Mouse (Mus musculus): ENCODE measurements at regions not wholly inside any gene's neighbourhood (a gene's known extent, or its start where the extent isn't known, plus 50 kb on each side); places are given as distances from the start of the nearest gene placed in this dataset.

- Histone ChIP-seq H3K4me3 (ENCODE audit: insufficient read depth, low read depth, low read length) (no peak overlapping the region; the same call in 1 of the 2 replicates), H3K27ac (replicated peaks; ENCODE audit: low read depth, low read length) (no peak overlapping the region)
Measured at GRCm38 (mm10) chr4:82173461-82174085, 532.0 kb downstream of the Nfib start.

DNA sequence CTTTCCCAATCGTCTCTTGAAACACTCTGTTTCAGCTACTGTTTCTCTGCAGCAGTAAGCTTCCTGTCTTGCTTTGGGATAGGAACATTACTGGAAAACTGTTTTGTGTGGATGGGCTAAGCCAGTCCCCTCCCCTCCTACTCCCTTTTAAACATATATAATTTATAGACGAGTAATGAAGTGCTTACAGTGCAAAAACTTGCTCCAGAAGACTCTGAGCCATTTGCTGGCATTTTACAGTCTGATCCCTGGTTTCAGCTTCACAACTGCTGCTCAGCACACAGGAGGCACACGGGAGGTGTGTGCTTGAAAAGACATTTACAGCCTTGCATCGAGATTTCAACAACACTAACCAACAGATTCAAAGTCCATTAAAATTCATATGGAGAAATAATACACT is 534.6 kb downstream of the Nfib start:
- Histone ChIP-seq H3K27ac (replicated peaks; ENCODE audit: low read depth, low read length) (no peak overlapping the region), H3K4me1 (ENCODE audit: control insufficient read depth, insufficient read depth, insufficient read length, low read length) (peaks cover 6% of the 10 kb centered on the region; the same call in 1 of the 2 replicates), H3K4me3 (ENCODE audit: insufficient read depth, low read depth, low read length) (no peak overlapping the region)

More at GRCm38 (mm10) chr4:82173461-82174085, 532.0 kb downstream of the Nfib start:
- peaks cover 4% of the 10 kb centered on the region; the same call in 1 of the 2 replicates for H3K4me1 ChIP-seq (ENCODE audit: control insufficient read depth, insufficient read depth, insufficient read length, low read length)

GRCm38 (mm10) chr4:82168032-82168431 is 537.5 kb downstream of the Nfib start:
- H3K4me1 ChIP-seq (ENCODE audit: control insufficient read depth, insufficient read depth, insufficient read length, low read length): peaks cover 3% of the 10 kb centered on the region; the same call in 1 of the 2 replicates
- no peak overlapping the region for H3K27ac ChIP-seq (replicated peaks; ENCODE audit: low read depth, low read length)
- H3K4me3 ChIP-seq (ENCODE audit: insufficient read depth, low read depth, low read length): no peak overlapping the region

DNA sequence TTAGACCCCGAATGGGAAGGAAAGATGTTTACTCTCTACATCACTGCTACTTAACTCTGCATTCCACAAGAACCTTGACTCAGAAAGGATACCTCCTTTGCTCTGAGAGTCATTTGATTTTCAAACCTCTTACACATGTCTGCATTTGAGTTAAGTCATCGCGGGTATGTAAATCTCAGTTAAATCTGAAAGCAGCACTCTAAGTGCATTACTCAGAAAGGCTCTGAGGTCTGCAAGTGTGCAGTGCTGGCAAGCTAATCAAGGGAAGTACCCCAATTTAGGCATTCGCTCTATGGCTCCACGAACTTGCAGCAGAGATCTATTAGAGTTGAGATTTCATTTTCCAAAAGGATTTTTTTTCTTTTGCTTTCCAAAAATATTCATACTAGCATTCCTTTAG is 538.2 kb downstream of the Nfib start:
- H3K27ac ChIP-seq (replicated peaks; ENCODE audit: low read depth, low read length): no peak overlapping the region

DNA sequence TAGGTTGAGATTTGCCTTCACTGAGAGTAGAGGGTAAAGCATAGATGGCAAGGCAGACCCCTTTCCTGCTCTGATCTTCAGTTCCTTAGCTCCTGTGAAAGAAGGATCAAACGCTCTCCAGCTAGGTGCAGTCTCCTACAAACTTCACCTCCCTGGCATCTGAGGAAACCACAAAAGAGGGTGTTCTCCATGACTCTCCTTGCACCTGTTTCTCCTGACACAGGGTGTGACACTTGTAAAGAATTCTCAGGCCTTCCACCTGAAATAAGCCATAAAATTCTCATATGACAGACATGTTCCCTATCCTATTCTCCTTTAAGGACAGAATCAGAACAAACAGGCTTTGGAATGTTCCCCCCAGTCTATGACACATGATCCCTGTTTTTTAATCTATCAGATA is 538.7 kb downstream of the Nfib start:
- Histone ChIP-seq H3K4me3 (ENCODE audit: insufficient read depth, low read depth, low read length) (no peak overlapping the region), H3K4me1 (ENCODE audit: control insufficient read depth, insufficient read depth, insufficient read length, low read length) (peaks cover 3% of the 10 kb centered on the region; the same call in 1 of the 2 replicates), H3K27ac (replicated peaks; ENCODE audit: low read depth, low read length) (no peak overlapping the region)

More for the DNA sequence above, 538.2 kb downstream of the Nfib start:
- Histone ChIP-seq H3K4me1 (ENCODE audit: control insufficient read depth, insufficient read depth, insufficient read length, low read length) (peaks cover 3% of the 10 kb centered on the region; the same call in 1 of the 2 replicates), H3K4me3 (ENCODE audit: insufficient read depth, low read depth, low read length) (no peak overlapping the region)

GRCm38 (mm10) chr4:82166087-82166486 is 539.5 kb downstream of the Nfib start:
- no peak overlapping the region; the same call in 1 of the 2 replicates for H3K27ac ChIP-seq (replicated peaks; ENCODE audit: low read depth, low read length)
- H3K4me1 ChIP-seq (ENCODE audit: control insufficient read depth, insufficient read depth, insufficient read length, low read length): peaks cover 3% of the 10 kb centered on the region; the same call in 1 of the 2 replicates
- H3K4me3 ChIP-seq (ENCODE audit: insufficient read depth, low read depth, low read length): no peak overlapping the region

GRCm38 (mm10) chr4:82164058-82164457 is 541.5 kb downstream of the Nfib start:
- Histone ChIP-seq H3K27ac (replicated peaks; ENCODE audit: low read depth, low read length) (no peak overlapping the region), H3K4me1 (ENCODE audit: control insufficient read depth, insufficient read depth, insufficient read length, low read length) (peaks cover 3% of the 10 kb centered on the region; the same call in 1 of the 2 replicates), H3K4me3 (ENCODE audit: insufficient read depth, low read depth, low read length) (no peak overlapping the region)

DNA sequence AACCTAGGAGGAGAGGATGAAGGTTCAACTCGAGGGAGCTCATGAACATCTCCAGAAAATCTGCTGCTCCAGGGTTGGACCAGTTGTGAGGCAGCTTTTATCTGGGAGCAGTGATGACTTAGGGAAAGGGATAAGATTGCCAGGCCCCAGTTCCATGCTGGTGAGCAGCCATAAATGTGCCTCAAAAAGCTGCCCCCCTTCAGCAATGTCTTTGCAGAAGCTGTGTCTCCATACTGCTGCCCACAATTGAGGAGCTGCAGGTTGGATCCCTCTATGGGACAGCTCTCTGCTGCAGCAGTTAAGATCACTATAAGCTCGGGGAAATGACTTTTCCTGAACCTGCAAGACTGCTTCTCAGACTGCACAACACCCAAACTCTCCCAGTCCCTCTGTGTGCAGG is 543.7 kb downstream of the Nfib start:
- Histone ChIP-seq H3K4me1 (ENCODE audit: control insufficient read depth, insufficient read depth, insufficient read length, low read length) (peaks cover 3% of the 10 kb centered on the region; the same call in 1 of the 2 replicates), H3K27ac (replicated peaks; ENCODE audit: low read depth, low read length) (no peak overlapping the region), H3K4me3 (ENCODE audit: insufficient read depth, low read depth, low read length) (no peak overlapping the region)

DNA sequence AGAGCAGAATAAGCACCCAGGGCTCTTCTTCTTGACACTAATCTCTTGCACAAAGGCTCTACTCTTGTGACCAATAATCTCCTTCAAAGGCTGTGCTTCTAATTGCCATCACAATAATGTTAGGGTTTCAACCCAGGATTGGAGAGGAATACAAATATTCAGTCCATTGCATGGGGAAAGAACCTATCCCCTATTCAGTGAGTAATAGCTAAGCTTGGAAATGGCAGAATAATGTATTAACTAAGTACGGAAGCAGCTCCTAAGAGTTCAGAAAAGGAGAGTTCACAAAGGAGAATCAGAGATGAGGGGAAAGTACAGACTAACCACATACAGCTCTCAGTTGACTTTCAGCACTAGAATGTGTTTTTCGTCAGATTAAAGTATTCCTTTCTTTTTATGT is 544.3 kb downstream of the Nfib start:
- Histone ChIP-seq H3K27ac (replicated peaks; ENCODE audit: low read depth, low read length) (no peak overlapping the region), H3K4me3 (ENCODE audit: insufficient read depth, low read depth, low read length) (no peak overlapping the region), H3K4me1 (ENCODE audit: control insufficient read depth, insufficient read depth, insufficient read length, low read length) (peaks cover 3% of the 10 kb centered on the region; the same call in 1 of the 2 replicates)

- no peaks in the 10 kb centered on the region for H3K4me1 ChIP-seq (ENCODE audit: control insufficient read depth, insufficient read depth, insufficient read length, low read length)
- no peak overlapping the region for H3K27ac ChIP-seq (replicated peaks; ENCODE audit: low read depth, low read length)
Measured at GRCm38 (mm10) chr4:82160233-82160632, 545.3 kb downstream of the Nfib start.

DNA sequence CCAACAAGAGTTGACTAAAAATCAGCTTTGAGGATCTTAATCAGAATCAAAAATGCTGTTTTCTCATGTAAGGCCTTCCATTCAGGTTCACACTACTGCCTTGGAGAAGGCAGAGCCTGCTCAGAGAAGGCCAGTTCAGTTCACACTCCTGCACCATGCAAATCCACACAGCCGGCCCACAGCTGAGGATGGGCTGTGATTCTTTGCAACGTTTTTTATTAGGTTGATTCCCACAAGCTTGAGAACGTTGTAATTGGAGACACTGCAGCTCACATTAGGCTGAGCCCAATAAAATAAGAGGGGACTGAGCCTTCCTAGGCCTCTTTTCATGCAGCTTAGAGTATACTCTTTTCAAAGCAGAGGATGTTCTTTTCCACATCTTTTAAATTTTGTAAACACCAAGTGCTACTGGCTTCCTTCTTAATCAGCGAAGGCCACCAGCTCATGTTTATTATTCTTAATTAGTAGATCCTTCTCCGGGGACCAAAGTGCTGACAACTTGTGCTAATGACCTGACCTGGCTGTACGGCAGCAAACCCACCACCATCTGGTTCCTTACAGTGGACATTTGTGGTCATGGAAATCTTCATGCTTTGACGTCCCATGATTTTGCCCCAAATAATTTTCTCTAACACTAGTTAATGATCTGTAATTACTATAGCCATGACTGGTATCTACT is 549.8 kb downstream of the Nfib start:
- Histone ChIP-seq H3K4me1 (ENCODE audit: control insufficient read depth, insufficient read depth, insufficient read length, low read length) (no peaks in the 10 kb centered on the region), H3K4me3 (ENCODE audit: insufficient read depth, low read depth, low read length) (no peak overlapping the region), H3K27ac (replicated peaks; ENCODE audit: low read depth, low read length) (no peak overlapping the region)

More at GRCm38 (mm10) chr4:82160233-82160632, 545.3 kb downstream of the Nfib start:
- no peak overlapping the region for H3K4me3 ChIP-seq (ENCODE audit: insufficient read depth, low read depth, low read length)

GRCm38 (mm10) chr4:82154021-82154555 is 551.5 kb downstream of the Nfib start:
- Histone ChIP-seq H3K4me1 (ENCODE audit: control insufficient read depth, insufficient read depth, insufficient read length, low read length) (no peaks in the 10 kb centered on the region), H3K27ac (replicated peaks; ENCODE audit: low read depth, low read length) (no peak overlapping the region), H3K4me3 (ENCODE audit: insufficient read depth, low read depth, low read length) (no peak overlapping the region)

DNA sequence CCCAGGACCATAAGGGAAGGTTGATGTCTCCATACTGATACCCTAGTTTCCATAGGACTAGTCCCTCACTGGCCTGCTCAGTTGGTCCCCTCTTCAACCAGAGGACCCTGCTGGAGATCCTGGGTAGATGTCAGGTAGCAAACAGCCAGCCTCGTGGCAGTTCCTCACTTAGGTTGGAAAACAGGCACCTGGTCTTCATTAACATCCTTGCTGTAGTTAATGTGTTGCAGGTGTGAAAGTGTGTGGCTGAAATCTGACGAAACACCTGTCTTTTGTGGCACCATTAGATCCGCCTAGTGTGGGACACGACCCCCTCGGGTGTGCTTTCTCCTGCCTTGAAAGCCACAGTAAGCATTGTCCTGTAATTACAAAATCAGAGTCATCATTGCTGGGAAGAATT is 551.9 kb downstream of the Nfib start:
- Histone ChIP-seq H3K4me1 (ENCODE audit: control insufficient read depth, insufficient read depth, insufficient read length, low read length) (no peaks in the 10 kb centered on the region), H3K4me3 (ENCODE audit: insufficient read depth, low read depth, low read length) (no peak overlapping the region), H3K27ac (replicated peaks; ENCODE audit: low read depth, low read length) (no peak overlapping the region)

- Histone ChIP-seq H3K27ac (replicated peaks; ENCODE audit: low read depth, low read length) (no peak overlapping the region), H3K4me3 (ENCODE audit: insufficient read depth, low read depth, low read length) (no peak overlapping the region)
Measured at GRCm38 (mm10) chr4:82149957-82150356, 555.6 kb downstream of the Nfib start.

DNA sequence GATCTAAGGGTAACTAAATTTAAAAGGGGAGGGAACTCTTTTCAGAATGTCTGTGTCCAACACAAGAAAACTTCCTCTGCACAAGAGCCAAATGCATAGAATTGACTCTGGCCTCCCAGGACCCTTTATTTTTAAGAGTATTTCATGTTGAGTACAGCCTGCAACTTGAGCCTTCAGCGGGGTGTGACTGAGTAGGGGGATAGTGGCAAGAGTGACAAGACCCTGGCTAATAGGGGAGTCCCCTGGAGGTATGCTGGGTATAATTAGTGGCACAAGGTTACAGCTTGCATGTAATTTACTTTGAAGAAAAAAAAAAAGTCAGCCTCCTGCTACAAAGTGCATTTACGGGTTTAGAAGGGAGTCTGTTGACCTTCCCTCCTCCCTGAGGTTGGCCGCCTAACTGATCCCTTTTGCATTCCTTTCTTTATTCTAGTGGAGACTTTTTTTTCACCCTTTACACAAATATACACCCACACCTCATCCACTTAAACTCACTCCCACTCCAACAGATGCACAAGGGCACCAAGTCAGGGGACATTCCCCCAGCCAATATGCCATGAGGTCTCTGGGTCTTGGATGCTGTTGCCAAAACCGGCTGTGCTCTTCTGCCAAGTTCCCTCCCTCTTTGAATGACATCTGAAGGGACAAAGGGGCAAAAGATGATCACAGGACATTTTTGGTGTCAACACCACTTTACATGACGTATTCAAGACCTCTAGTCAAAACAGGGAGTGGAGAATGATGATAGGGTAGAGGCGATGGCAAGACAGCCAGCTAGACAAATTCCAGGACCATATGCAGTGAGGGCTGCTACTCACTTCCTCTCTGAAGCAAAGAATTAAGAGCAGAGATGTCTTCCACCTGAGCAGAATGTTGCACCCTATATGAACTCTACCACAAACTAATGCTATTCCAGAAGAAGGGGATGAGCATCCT is 557.2 kb downstream of the Nfib start:
- H3K27ac ChIP-seq (replicated peaks; ENCODE audit: low read depth, low read length): no peak overlapping the region
- no peaks in the 10 kb centered on the region for H3K4me1 ChIP-seq (ENCODE audit: control insufficient read depth, insufficient read depth, insufficient read length, low read length)
- no peak overlapping the region for H3K4me3 ChIP-seq (ENCODE audit: insufficient read depth, low read depth, low read length)

More at GRCm38 (mm10) chr4:82149957-82150356, 555.6 kb downstream of the Nfib start:
- H3K4me1 ChIP-seq (ENCODE audit: control insufficient read depth, insufficient read depth, insufficient read length, low read length): no peaks in the 10 kb centered on the region

All from brown adipose tissue, adult 24 weeks (tissue).